Mouse (Mus musculus): ENCODE results near the gene Inf2.

DNA sequence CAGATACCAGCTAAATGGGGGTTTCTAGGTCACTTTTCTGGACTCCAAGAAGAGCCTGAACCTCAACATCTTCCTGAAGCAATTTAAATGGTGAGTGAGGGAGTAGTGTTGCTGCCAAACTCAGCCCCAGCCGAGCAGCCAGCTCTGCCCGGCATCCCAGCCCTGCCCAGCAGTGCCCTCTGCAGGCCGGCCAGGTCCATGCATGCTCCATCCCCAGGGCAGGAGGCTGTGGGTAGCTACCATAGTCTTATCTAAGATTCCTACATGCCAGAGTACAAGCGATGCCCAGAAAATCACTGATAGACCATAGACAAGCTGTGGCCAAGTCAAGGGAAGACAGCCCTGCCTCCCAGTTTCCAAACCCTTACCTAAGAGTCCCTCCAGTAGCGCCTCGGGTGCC is 17.2 kb downstream of the Inf2 start:
- TF ChIP-seq SIN3A (IDR thresholded peaks at IDR 0.05; ENCODE audit: low read length) = no peak
- no peak for TF ChIP-seq POLR2A (IDR thresholded peaks at IDR 0.05; ENCODE audit: control insufficient read depth in 1 of 2, insufficient read depth in 1 of 2, low read depth in 1 of 2, low read length in 2 of 2, poor library complexity in 1 of 2)
- no peak for TF ChIP-seq TAL1 (IDR thresholded peaks at IDR 0.05; ENCODE audit: low read length)
- peak; percentile 67; the same call in 1 of the 2 replicates for TF ChIP-seq GATA1 (IDR thresholded peaks at IDR 0.05; ENCODE audit: low read depth, low read length)
- TF ChIP-seq UBTF (IDR thresholded peaks at IDR 0.05; ENCODE audit: borderline replicate concordance, insufficient read depth, low read depth, low read length) = no peak
- TF ChIP-seq EP300 (IDR thresholded peaks at IDR 0.05; ENCODE audit: low read depth in 1 of 2, low read length in 2 of 2) = no peak
- peak in 1 of 3 experiments; percentile 100; a peak in 2 of 6 replicates for TF ChIP-seq CTCF (IDR thresholded peaks at IDR 0.05 in 2 of 3, conservative IDR thresholded peaks at IDR 0.05 in 1 of 3; ENCODE audit: control insufficient read depth in 1 of 3, insufficient read depth in 1 of 3, low read depth in 2 of 3, low read length in 3 of 3, poor library complexity in 1 of 3, severe bottlenecking in 1 of 3)
- TF ChIP-seq MEF2A (IDR thresholded peaks at IDR 0.05; ENCODE audit: extremely low read depth, insufficient replicate concordance, low read depth, low read length, poor library complexity, severe bottlenecking) = no peak
- TF ChIP-seq TBP (IDR thresholded peaks at IDR 0.05; ENCODE audit: low read depth, low read length) = 0 out of 2 replicates have a peak, but pooled peaks have one; percentile 33
- no peak for TF ChIP-seq KAT2A (conservative IDR thresholded peaks at IDR 0.05; ENCODE audit: low read depth, low read length)
- no peak for TF ChIP-seq HCFC1 (IDR thresholded peaks at IDR 0.05; ENCODE audit: low read depth, low read length)

Data from MEL (cell line).